17 mouse cellular contexts compared by ENCODE assay signal in the genomic region with DNA sequence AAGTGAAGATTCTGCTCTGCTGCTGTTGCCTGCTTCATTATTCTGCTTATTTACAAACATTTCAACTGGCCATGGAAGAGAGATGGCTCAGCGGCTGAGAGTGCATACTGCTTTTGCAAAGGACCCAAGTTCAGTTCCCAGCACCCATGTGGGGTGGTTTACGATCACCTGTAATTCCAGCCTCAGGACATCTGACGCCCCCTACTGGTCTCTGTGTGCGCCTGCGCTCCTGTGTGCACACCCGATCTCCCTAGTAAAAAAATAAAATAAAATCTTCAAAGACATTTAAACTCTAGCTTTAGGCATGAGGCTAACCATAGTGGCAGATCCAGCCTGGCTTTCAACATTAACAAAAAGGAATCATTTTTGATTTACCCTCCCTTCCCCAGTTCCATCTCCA. TPM values are rescaled to one million over a fixed set of nuclear protein-coding genes. Genes with fewer than 3 reads are reported as not detected.
A peak's percentile ranks its signal among the peaks of the same experiment; 100 is the strongest.
DNase-seq lines count a peak whose midpoint lies in the region; ATAC-seq and TF ChIP-seq lines count a peak whose summit lies in the region.
"Had no signal": no experiment of that assay in that cellular context is flagged by ENCODE, and none has a peak within 500 bp of the region (broad histone marks: within the 10 kb centered on the region; RNA-seq: fewer than 3 reads in every experiment).

No protein-coding gene starts in this region.

- no peak for ATAC-seq in hindbrain, embryonic 14.5 days (ENCODE audit: low FRiP score)
- no peak for ATAC-seq in hindbrain, embryonic 11.5 days (ENCODE audit: low FRiP score)
- ATAC-seq in midbrain, embryonic 13.5 days = no peak
- ATAC-seq in midbrain, embryonic 11.5 days (ENCODE audit: low FRiP score) = no peak
- no peak for ATAC-seq in midbrain, embryonic 14.5 days (ENCODE audit: low FRiP score, low TSS enrichment)
- ATAC-seq in activated CD4-positive, CD25-positive, alpha-beta regulatory T cell, adult 4 months = no peak
- ATAC-seq: inflammation-experienced regulatory T-cells, adult 6 months had no signal

- TF ChIP-seq CTCF in MEL (IDR thresholded peaks at IDR 0.05 in 2 of 3, conservative IDR thresholded peaks at IDR 0.05 in 1 of 3; ENCODE audit: control insufficient read depth in 1 of 3, insufficient read depth in 1 of 3, low read depth in 2 of 3, low read length in 3 of 3, poor library complexity in 1 of 3, severe bottlenecking in 1 of 3) = peak; percentile 47 to 60 (median 48)

- H3K4me1 ChIP-seq in hindbrain, embryonic 14.5 days (replicated peaks; ENCODE audit: control insufficient read depth, insufficient read depth, low read length) = peaks cover 4% of the 10 kb centered on the region
- no peaks in the 10 kb centered on the region for H3K4me1 ChIP-seq in hindbrain, embryonic 11.5 days (replicated peaks; ENCODE audit: control insufficient read depth, insufficient read depth, low read length)
- H3K4me1 ChIP-seq in midbrain, embryonic 13.5 days (replicated peaks) = peaks cover 16% of the 10 kb centered on the region
- H3K4me1 ChIP-seq in midbrain, embryonic 11.5 days (ENCODE audit: control insufficient read depth, insufficient read depth, low read length) = no peaks in the 10 kb centered on the region
- H3K4me1 ChIP-seq in MEL (ENCODE audit: control insufficient read depth in 1 of 2, insufficient read depth in 2 of 2, low read length in 2 of 2) = no peaks in the 10 kb centered on the region
- H3K4me1 ChIP-seq in midbrain, embryonic 14.5 days (ENCODE audit: control insufficient read depth, insufficient read depth, low read length) = peaks cover 12% of the 10 kb centered on the region; the same call in 1 of the 2 replicates
- H3K4me1 ChIP-seq: heart, embryonic 10.5 days; liver, embryonic 15.5 days had no signal

- no peak overlapping the region for H3K4me3 ChIP-seq in hindbrain, embryonic 14.5 days (replicated peaks; ENCODE audit: low read length)
- no peak overlapping the region for H3K4me3 ChIP-seq in hindbrain, embryonic 11.5 days (ENCODE audit: low read depth, low read length)
- H3K4me3 ChIP-seq in midbrain, embryonic 13.5 days (replicated peaks) = no peak overlapping the region
- no peak overlapping the region for H3K4me3 ChIP-seq in midbrain, embryonic 11.5 days (ENCODE audit: low read depth, low read length)
- no peak overlapping the region for H3K4me3 ChIP-seq in MEL (ENCODE audit: control insufficient read depth in 1 of 2, insufficient read depth in 1 of 2, low read depth in 2 of 2, low read length in 2 of 2)
- no peak overlapping the region for H3K4me3 ChIP-seq in midbrain, embryonic 14.5 days (replicated peaks; ENCODE audit: low read depth, low read length)
- H3K4me3 ChIP-seq: heart, embryonic 10.5 days; liver, embryonic 15.5 days had no signal

- 88% methylated on average over 6 of the region's 6 CpGs for WGBS in hindbrain, embryonic 14.5 days
- 90% methylated on average over 6 of the region's 6 CpGs for WGBS in hindbrain, embryonic 11.5 days
- WGBS in midbrain, embryonic 13.5 days = 91% methylated on average over 6 of the region's 6 CpGs
- 90% methylated on average over 6 of the region's 6 CpGs for WGBS in midbrain, embryonic 11.5 days
- 89% methylated on average over 6 of the region's 6 CpGs for WGBS in midbrain, embryonic 14.5 days

- no peaks in the 10 kb centered on the region for H3K27me3 ChIP-seq in hindbrain, embryonic 14.5 days (ENCODE audit: control insufficient read depth, insufficient read depth, low read length)
- no peaks in the 10 kb centered on the region for H3K27me3 ChIP-seq in hindbrain, embryonic 11.5 days (ENCODE audit: control insufficient read depth, insufficient read depth, low read length)
- H3K27me3 ChIP-seq in midbrain, embryonic 13.5 days = no peaks in the 10 kb centered on the region
- no peaks in the 10 kb centered on the region for H3K27me3 ChIP-seq in midbrain, embryonic 11.5 days (ENCODE audit: control insufficient read depth, insufficient read depth, low read length)
- no peaks in the 10 kb centered on the region for H3K27me3 ChIP-seq in MEL (ENCODE audit: control insufficient read depth in 1 of 2, insufficient read depth in 2 of 2, low read length in 2 of 2)
- H3K27me3 ChIP-seq in midbrain, embryonic 14.5 days (ENCODE audit: control insufficient read depth, insufficient read depth, low read length) = no peaks in the 10 kb centered on the region
- H3K27me3 ChIP-seq: liver, embryonic 15.5 days had no signal

- 0 out of 2 replicates have a peak overlapping the region, but pooled peaks have one; percentile 11 for H3K27ac ChIP-seq in hindbrain, embryonic 14.5 days
- H3K27ac ChIP-seq in hindbrain, embryonic 11.5 days (ENCODE audit: low read depth, low read length) = no peak overlapping the region
- peak overlapping the region; percentile 68 for H3K27ac ChIP-seq in midbrain, embryonic 13.5 days
- no peak overlapping the region for H3K27ac ChIP-seq in midbrain, embryonic 11.5 days (ENCODE audit: low read depth, low read length)
- H3K27ac ChIP-seq in MEL (ENCODE audit: control insufficient read depth, low read depth, low read length) = no peak overlapping the region
- peak overlapping the region; percentile 72 for H3K27ac ChIP-seq in midbrain, embryonic 14.5 days (replicated peaks; ENCODE audit: low read depth, low read length)
- H3K27ac ChIP-seq: heart, embryonic 10.5 days; liver, embryonic 15.5 days had no signal

- TF ChIP-seq POLR2A in MEL (IDR thresholded peaks at IDR 0.05; ENCODE audit: control insufficient read depth in 1 of 2, insufficient read depth in 1 of 2, low read depth in 1 of 2, low read length in 2 of 2, poor library complexity in 1 of 2) = no peak

- TF ChIP-seq EP300 in MEL (IDR thresholded peaks at IDR 0.05; ENCODE audit: low read depth in 1 of 2, low read length in 2 of 2) = no peak

- H3K9ac ChIP-seq in hindbrain, embryonic 14.5 days = no peak overlapping the region
- H3K9ac ChIP-seq in hindbrain, embryonic 11.5 days (ENCODE audit: low read depth, low read length) = no peak overlapping the region
- no peak overlapping the region for H3K9ac ChIP-seq in midbrain, embryonic 13.5 days (replicated peaks)
- no peak overlapping the region for H3K9ac ChIP-seq in midbrain, embryonic 11.5 days (ENCODE audit: low read length)
- no peak overlapping the region for H3K9ac ChIP-seq in MEL (ENCODE audit: control insufficient read depth, low read depth, low read length, poor library complexity, severe bottlenecking)
- H3K9ac ChIP-seq in midbrain, embryonic 14.5 days (replicated peaks; ENCODE audit: low read length) = no peak overlapping the region
- H3K9ac ChIP-seq: liver, embryonic 15.5 days had no signal

- H3K79me2 ChIP-seq in MEL (ENCODE audit: control insufficient read depth, insufficient read depth, low read length, poor library complexity) = no peaks in the 10 kb centered on the region

- no peaks in the 10 kb centered on the region for H3K9me3 ChIP-seq in hindbrain, embryonic 14.5 days (ENCODE audit: control insufficient read depth, low read length)
- no peaks in the 10 kb centered on the region for H3K9me3 ChIP-seq in hindbrain, embryonic 11.5 days (ENCODE audit: control insufficient read depth, low read length)
- H3K9me3 ChIP-seq in midbrain, embryonic 13.5 days = no peaks in the 10 kb centered on the region
- H3K9me3 ChIP-seq in midbrain, embryonic 11.5 days (ENCODE audit: control insufficient read depth, low read length) = no peaks in the 10 kb centered on the region
- H3K9me3 ChIP-seq in MEL (replicated peaks; ENCODE audit: insufficient read depth, low read length) = no peaks in the 10 kb centered on the region
- H3K9me3 ChIP-seq in midbrain, embryonic 14.5 days (ENCODE audit: control insufficient read depth, low read length) = no peaks in the 10 kb centered on the region
- H3K9me3 ChIP-seq: heart, embryonic 10.5 days; liver, embryonic 15.5 days had no signal

- H3K36me3 ChIP-seq in hindbrain, embryonic 14.5 days (replicated peaks; ENCODE audit: control insufficient read depth, insufficient read depth) = no peaks in the 10 kb centered on the region
- no peaks in the 10 kb centered on the region for H3K36me3 ChIP-seq in hindbrain, embryonic 11.5 days (ENCODE audit: control insufficient read depth, insufficient read depth, low read length)
- H3K36me3 ChIP-seq in midbrain, embryonic 13.5 days = no peaks in the 10 kb centered on the region
- no peaks in the 10 kb centered on the region; the same call in 1 of the 2 replicates for H3K36me3 ChIP-seq in midbrain, embryonic 11.5 days (ENCODE audit: control insufficient read depth, insufficient read depth, low read length)
- H3K36me3 ChIP-seq in MEL (ENCODE audit: control insufficient read depth in 1 of 2, insufficient read depth in 2 of 2, low read length in 2 of 2) = peaks cover 0 to 2% of the 10 kb centered on the region in 2 experiments; a peak in 2 of 4 replicates
- H3K36me3 ChIP-seq in midbrain, embryonic 14.5 days (ENCODE audit: control insufficient read depth, insufficient read depth, low read length) = no peaks in the 10 kb centered on the region
- H3K36me3 ChIP-seq: heart, embryonic 10.5 days; liver, embryonic 15.5 days had no signal

- H3K4me2 ChIP-seq in hindbrain, embryonic 14.5 days (replicated peaks) = no peak overlapping the region
- no peak overlapping the region for H3K4me2 ChIP-seq in hindbrain, embryonic 11.5 days (replicated peaks; ENCODE audit: low read depth, low read length)
- H3K4me2 ChIP-seq in midbrain, embryonic 13.5 days (replicated peaks) = no peak overlapping the region
- no peak overlapping the region for H3K4me2 ChIP-seq in midbrain, embryonic 11.5 days
- no peak overlapping the region for H3K4me2 ChIP-seq in midbrain, embryonic 14.5 days (ENCODE audit: low read length)
- H3K4me2 ChIP-seq: liver, embryonic 15.5 days had no signal

- TF ChIP-seq RAD21 in MEL (IDR thresholded peaks at IDR 0.05; ENCODE audit: low read depth, low read length) = peak; percentile 26

- no peak for DNase-seq in hindbrain, embryonic 14.5 days (ENCODE audit: low spot score)
- DNase-seq in hindbrain, embryonic 11.5 days (ENCODE audit: low spot score) = no peak
- DNase-seq in midbrain, embryonic 11.5 days (ENCODE audit: low spot score, missing footprints) = no peak
- no peak for DNase-seq in MEL (ENCODE audit: low read depth, low spot score)
- DNase-seq in midbrain, embryonic 14.5 days = peak; percentile 17
- DNase-seq in kidney, postnatal 14 days = no peak
- DNase-seq: adrenal gland, postnatal 36 days; cerebellum, adult 9-10 months; gastrocnemius, postnatal 36 days; heart, postnatal 10 days; left cerebral cortex, postnatal 4 days; right cerebral cortex, postnatal 25 days had no signal

RNA-seq across cellular contexts. Expression of a gene that starts 46.4 kb away (rescaled TPM):
- 185 and 194 TPM in 2 replicates for polyA plus RNA-seq in hindbrain, embryonic 14.5 days (2014; fragmentation: Nextera tagmentation; extraction: Ambion mirVana)
- polyA plus RNA-seq in hindbrain, embryonic 11.5 days (2014; fragmentation: Nextera tagmentation; extraction: Ambion mirVana) = 250 TPM in 2 replicates
- 156 and 162 TPM in 2 replicates for polyA plus RNA-seq in midbrain, embryonic 13.5 days (2015; fragmentation: Nextera tagmentation; extraction: Ambion mirVana)
- 277 and 302 TPM in 2 replicates for polyA plus RNA-seq in midbrain, embryonic 11.5 days (2014; fragmentation: Nextera tagmentation; extraction: Ambion mirVana)
- total RNA-seq in MEL (2012; rRNA removed) = 258 and 260 TPM in 2 replicates
- 100 to 1,000 TPM in 1 of 2 experiments, 10 to 100 TPM in 1; 58.5 to 288 TPM for polyA plus RNA-seq in MEL (2012; ENCODE audit: insufficient read depth in 1 of 2, insufficient read length in 2 of 2, low read depth in 1 of 2, low replicate concordance in 2 of 2, missing spikeins in 1 of 2)
- 160 and 162 TPM in 2 replicates for polyA plus RNA-seq in midbrain, embryonic 14.5 days (2014; fragmentation: Nextera tagmentation; extraction: Ambion mirVana)
- 100 to 1,000 TPM; 117 to 142 TPM for polyA plus RNA-seq in activated CD4-positive, CD25-positive, alpha-beta regulatory T cell, adult 4 months (2017; shearing (Covaris generic))

RNA-seq across cellular contexts. Expression of a gene that starts 48.9 kb away (rescaled TPM):
- polyA plus RNA-seq in hindbrain, embryonic 14.5 days (2014; fragmentation: Nextera tagmentation; extraction: Ambion mirVana) = 2.6 and 3.1 TPM in 2 replicates
- 0.92 and 2.4 TPM in 2 replicates for polyA plus RNA-seq in hindbrain, embryonic 11.5 days (2014; fragmentation: Nextera tagmentation; extraction: Ambion mirVana)
- polyA plus RNA-seq in midbrain, embryonic 13.5 days (2015; fragmentation: Nextera tagmentation; extraction: Ambion mirVana) = 1.6 and 2.2 TPM in 2 replicates
- polyA plus RNA-seq in midbrain, embryonic 11.5 days (2014; fragmentation: Nextera tagmentation; extraction: Ambion mirVana) = 1.1 and 1.5 TPM in 2 replicates
- total RNA-seq in MEL (2012; rRNA removed) = 12.3 and 15.4 TPM in 2 replicates
- polyA plus RNA-seq in MEL (2012; ENCODE audit: insufficient read depth in 1 of 2, insufficient read length in 2 of 2, low read depth in 1 of 2, low replicate concordance in 2 of 2, missing spikeins in 1 of 2) = 100 to 1,000 TPM in 1 of 2 experiments, 10 to 100 TPM in 1; 19.5 to 143 TPM
- polyA plus RNA-seq in midbrain, embryonic 14.5 days (2014; fragmentation: Nextera tagmentation; extraction: Ambion mirVana) = 2.1 and 2.4 TPM in 2 replicates
- 10 to 100 TPM; 15.6 to 23.1 TPM for polyA plus RNA-seq in activated CD4-positive, CD25-positive, alpha-beta regulatory T cell, adult 4 months (2017; shearing (Covaris generic))

Comparison
In these comparisons a context has a peak if more than half of its experiments do, and no peak if none do; other contexts are left out.
1. H3K27ac ChIP-seq: peak in hindbrain, embryonic 14.5 days (single experiment), midbrain, embryonic 13.5 days (single experiment) and midbrain, embryonic 14.5 days (single experiment); none in hindbrain, embryonic 11.5 days (single experiment), midbrain, embryonic 11.5 days (single experiment) and MEL (single experiment).